8 mouse cellular contexts compared by ENCODE assay signal in genomic region chr2:90624339-90624738, GRCm38 (mm10). TPM values are rescaled to one million over a fixed set of nuclear protein-coding genes. Genes with fewer than 3 reads are reported as not detected.
DNase-seq lines count a peak whose midpoint lies in the region; ATAC-seq and TF ChIP-seq lines count a peak whose summit lies in the region.

No protein-coding gene starts in this region.

- no peaks in the 10 kb centered on the region for H3K4me1 ChIP-seq in hindbrain, embryonic 15.5 days (replicated peaks)
- no peaks in the 10 kb centered on the region for H3K4me1 ChIP-seq in hindbrain, embryonic 10.5 days (replicated peaks)
- H3K4me1 ChIP-seq in liver, postnatal 0 days (ENCODE audit: insufficient read depth), result peaks cover 3% of the 10 kb centered on the region; the same call in 1 of the 2 replicates

- no peak overlapping the region for H3K27ac ChIP-seq in hindbrain, embryonic 15.5 days (replicated peaks)
- H3K27ac ChIP-seq in hindbrain, embryonic 10.5 days, result no peak overlapping the region
- H3K27ac ChIP-seq in liver, postnatal 0 days (ENCODE audit: low read depth), result no peak overlapping the region

- WGBS in hindbrain, embryonic 15.5 days, result 30% methylated on average over 4 of the region's 4 CpGs
- 56% methylated on average over 4 of the region's 4 CpGs for WGBS in hindbrain, embryonic 10.5 days
- WGBS in liver, postnatal 0 days (ENCODE audit: insufficient replicate concordance), result 26% methylated on average over 4 of the region's 4 CpGs

- no peaks in the 10 kb centered on the region for H3K27me3 ChIP-seq in hindbrain, embryonic 15.5 days
- H3K27me3 ChIP-seq in hindbrain, embryonic 10.5 days (ENCODE audit: insufficient read depth, poor library complexity, severe bottlenecking), result no peaks in the 10 kb centered on the region
- no peaks in the 10 kb centered on the region for H3K27me3 ChIP-seq in liver, postnatal 0 days (ENCODE audit: insufficient read depth, low read length)

- no peaks in the 10 kb centered on the region for H3K36me3 ChIP-seq in hindbrain, embryonic 15.5 days
- no peaks in the 10 kb centered on the region for H3K36me3 ChIP-seq in hindbrain, embryonic 10.5 days
- H3K36me3 ChIP-seq in liver, postnatal 0 days (replicated peaks; ENCODE audit: insufficient read depth, low read length), result no peaks in the 10 kb centered on the region

- no peaks in the 10 kb centered on the region for H3K9me3 ChIP-seq in hindbrain, embryonic 15.5 days
- no peaks in the 10 kb centered on the region for H3K9me3 ChIP-seq in hindbrain, embryonic 10.5 days
- no peaks in the 10 kb centered on the region for H3K9me3 ChIP-seq in liver, postnatal 0 days (ENCODE audit: low read length)

- DNase-seq in hindbrain, embryonic 10.5 days (ENCODE audit: low spot score), result no peak
- peak; percentile 22 for DNase-seq in adrenal gland, postnatal 25 days
- peak; percentile 27 for DNase-seq in lung, postnatal 14 days
- DNase-seq in urinary bladder, postnatal 10 days (ENCODE audit: low spot score), result no peak
- no peak for DNase-seq in liver
- DNase-seq in liver, postnatal 0 days, result no peak

- H3K4me2 ChIP-seq in hindbrain, embryonic 15.5 days, result no peak overlapping the region
- H3K4me2 ChIP-seq in liver, postnatal 0 days (ENCODE audit: low read depth, low read length), result no peak overlapping the region

- TF ChIP-seq CTCF in liver, postnatal 0 days (IDR thresholded peaks at IDR 0.05; ENCODE audit: low read depth), result no peak

- no peak overlapping the region for H3K9ac ChIP-seq in hindbrain, embryonic 15.5 days
- no peak overlapping the region for H3K9ac ChIP-seq in liver, postnatal 0 days (replicated peaks)

- H3K4me3 ChIP-seq in hindbrain, embryonic 15.5 days, result no peak overlapping the region
- no peak overlapping the region for H3K4me3 ChIP-seq in hindbrain, embryonic 10.5 days
- no peak overlapping the region for H3K4me3 ChIP-seq in liver, postnatal 0 days (ENCODE audit: low read depth, low read length)

- no peak for TF ChIP-seq EP300 in liver, postnatal 0 days (IDR thresholded peaks at IDR 0.05; ENCODE audit: low read depth)

- peak; percentile 66; the same call in 1 of the 2 replicates for ATAC-seq in hindbrain, embryonic 15.5 days (ENCODE audit: low FRiP score, low read depth)
- peak; percentile 64 to 73; a peak in 3 of 4 replicates for ATAC-seq in hematopoietic stem cell, adult 5-6 weeks (replicated peaks in 1 of 2; ENCODE audit: insufficient read depth in 1 of 2, low FRiP score in 2 of 2, low TSS enrichment in 1 of 2, low read depth in 1 of 2, poor library complexity in 2 of 2, severe bottlenecking in 2 of 2)
- no peak for ATAC-seq in liver, postnatal 0 days

RNA-seq across cellular contexts. Expression of gene Ptprj, which starts 43.9 kb away (rescaled TPM):
- polyA plus RNA-seq in hindbrain, embryonic 15.5 days (2015; fragmentation: Nextera tagmentation; extraction: Ambion mirVana), result 5.7 and 6.8 TPM in 2 replicates
- 1.5 and 1.6 TPM in 2 replicates for polyA plus RNA-seq in hindbrain, embryonic 10.5 days (2016; fragmentation: Nextera tagmentation; extraction: Ambion mirVana)
- total RNA-seq in adrenal gland, postnatal 25 days (2021), result 16.0 and 17.4 TPM in 2 replicates
- total RNA-seq in hematopoietic stem cell, adult 5-6 weeks (2017), result 31.8 and 42.3 TPM in 2 replicates
- polyA plus RNA-seq in liver, postnatal 0 days (2015; fragmentation: Nextera tagmentation; extraction: Ambion mirVana), result 2.7 and 2.8 TPM in 2 replicates

RNA-seq across cellular contexts. Expression of gene Nup160, which starts 52.7 kb away (rescaled TPM):
- 23.4 and 26.8 TPM in 2 replicates for polyA plus RNA-seq in hindbrain, embryonic 15.5 days (2015; fragmentation: Nextera tagmentation; extraction: Ambion mirVana)
- polyA plus RNA-seq in hindbrain, embryonic 10.5 days (2016; fragmentation: Nextera tagmentation; extraction: Ambion mirVana), result 51.0 and 60.0 TPM in 2 replicates
- 19.7 and 23.4 TPM in 2 replicates for total RNA-seq in adrenal gland, postnatal 25 days (2021)
- 49.7 and 56.0 TPM in 2 replicates for total RNA-seq in hematopoietic stem cell, adult 5-6 weeks (2017)
- polyA plus RNA-seq in liver, postnatal 0 days (2015; fragmentation: Nextera tagmentation; extraction: Ambion mirVana), result 9.0 and 10.2 TPM in 2 replicates

Comparison
In these comparisons a context has a peak if more than half of its experiments do, and no peak if none do; other contexts are left out.
1. DNase-seq: peak in adrenal gland, postnatal 25 days (single experiment) and lung, postnatal 14 days (single experiment); none in hindbrain, embryonic 10.5 days (single experiment), urinary bladder, postnatal 10 days (single experiment), liver (single experiment) and liver, postnatal 0 days (single experiment).